Mouse (Mus musculus) forebrain, embryonic 12.5 days (tissue): ENCODE results near the gene Clec18a. TPM values are rescaled to one million over a fixed set of nuclear protein-coding genes. Genes with fewer than 3 reads are reported as not detected.
"Not testable (repeated sequence)": the region's sequence is repeated elsewhere in the genome, so short reads cannot be mapped to it uniquely, and the experiment has no call there.

Experiments
- ATAC-seq: fragments of 200-750 bp; cut with Nextera tagmentation; 2 replicates; pipeline ENCODE4 v1.8.0; 2017; ENCODE audit warnings: moderate TSS enrichment; ENCODE audit not compliant: low FRiP score
- H3K27ac ChIP-seq: fragments of 300-500 bp; sonication (generic); 2 replicates; pipeline ENCODE4 v1.5.1; 2016; ENCODE audit warnings: mild to moderate bottlenecking
- H3K27me3 ChIP-seq: fragments of 300-500 bp; sonication (generic); 2 replicates; pipeline ENCODE4 v1.6.1; 2016; ENCODE audit warnings: mild to moderate bottlenecking
- H3K36me3 ChIP-seq: fragments of 300-500 bp; sonication (generic); replicated peaks from 2 replicates; pipeline ENCODE4 v1.6.1; 2016; ENCODE audit warnings: mild to moderate bottlenecking
- H3K4me1 ChIP-seq: fragments of 300-500 bp; sonication (generic); 2 replicates; pipeline ENCODE4 v1.6.1; 2016
- H3K4me2 ChIP-seq: fragments of 300-500 bp; sonication (generic); 2 replicates; pipeline ENCODE4 v1.6.1; 2016; ENCODE audit warnings: mild to moderate bottlenecking, moderate library complexity
- H3K4me3 ChIP-seq: fragments of 300-500 bp; sonication (generic); replicated peaks from 2 replicates; pipeline ENCODE4 v1.5.1; 2016; ENCODE audit warnings: mild to moderate bottlenecking
- H3K9ac ChIP-seq: fragments of 300-500 bp; sonication (generic); 2 replicates; pipeline ENCODE4 v1.6.1; 2016; ENCODE audit warnings: mild to moderate bottlenecking
- H3K9me3 ChIP-seq: fragments of 300-500 bp; sonication (generic); 2 replicates; pipeline ENCODE4 v1.6.1; 2016
- WGBS: fragments of 180-500 bp; shearing (Covaris S2); methylation state at CpG from one replicate; pipeline ENCODE4 v1.1.7; 2016; 5-methylcytosine and 5-hydroxymethylcytosine counted together
- polyA plus RNA-seq: library from polyadenylated mRNA; unstranded; fragments of >200 nt; fragmentation: Nextera tagmentation; extraction: Ambion mirVana; gene quantifications from 2 replicates; pipeline ENCODE4 v1.2.1, GENCODE M21; 2016

The Clec18a gene
- polyA plus RNA-seq, 1 experiment from 2014 or later = 0.43 TPM

DNA sequence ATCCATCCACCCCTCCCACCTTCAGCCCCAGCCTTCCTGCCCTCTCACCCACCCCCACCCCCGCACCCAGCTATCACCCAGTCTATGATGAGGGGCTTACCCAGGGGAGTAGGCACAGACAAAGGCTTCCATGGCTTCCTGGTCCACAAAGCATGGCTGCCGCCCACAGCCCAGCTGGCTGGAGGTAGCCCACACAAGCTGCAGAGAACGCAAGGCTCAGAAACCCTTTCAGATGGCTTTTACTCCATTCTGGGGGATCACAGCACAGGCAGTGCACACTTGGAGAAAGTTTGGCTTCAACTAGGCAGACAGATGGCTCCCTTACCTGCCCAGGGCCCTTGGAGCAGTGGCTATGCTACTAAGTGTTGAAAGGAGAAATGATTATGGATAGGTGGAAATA is 16.3 kb downstream of the Clec18a start:
- H3K27ac ChIP-seq = no peak overlapping the region
- no peak for ATAC-seq
- peaks cover 6% of the 10 kb centered on the region for H3K4me1 ChIP-seq
- H3K36me3 ChIP-seq = no peaks in the 10 kb centered on the region
- H3K4me2 ChIP-seq = no peak overlapping the region
- no peaks in the 10 kb centered on the region for H3K9me3 ChIP-seq
- 76% methylated on average over 3 of the region's 3 CpGs for WGBS
- H3K27me3 ChIP-seq = no peaks in the 10 kb centered on the region
- H3K9ac ChIP-seq = no peak overlapping the region
- no peak overlapping the region for H3K4me3 ChIP-seq

DNA sequence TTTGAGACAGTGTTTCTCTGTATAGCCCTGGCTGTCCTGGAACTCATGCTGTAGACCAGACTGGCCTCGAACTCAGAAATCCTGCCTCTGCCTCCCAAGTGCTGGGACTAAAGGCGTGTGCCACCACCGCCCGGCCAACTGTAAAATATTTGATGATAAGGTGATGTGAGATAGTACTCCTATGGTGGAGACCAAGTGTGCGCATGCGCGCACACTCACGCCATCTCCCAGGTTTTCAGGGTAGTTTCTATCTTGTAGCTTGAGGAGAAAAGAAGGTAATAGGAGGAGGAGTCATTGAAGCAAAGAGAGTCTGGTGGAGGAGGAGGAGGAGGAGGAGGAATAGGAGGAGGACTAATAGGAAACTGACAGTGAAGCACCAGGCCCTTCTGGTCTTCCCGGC is 23.6 kb downstream of the Clec18a start:
- H3K27ac ChIP-seq, H3K4me3 ChIP-seq, H3K4me1 ChIP-seq, H3K4me2 ChIP-seq, H3K36me3 ChIP-seq, ATAC-seq, H3K9me3 ChIP-seq, H3K9ac ChIP-seq, H3K27me3 ChIP-seq: not testable (repeated sequence)
- 94% methylated on average over 9 of the region's 9 CpGs for WGBS

DNA sequence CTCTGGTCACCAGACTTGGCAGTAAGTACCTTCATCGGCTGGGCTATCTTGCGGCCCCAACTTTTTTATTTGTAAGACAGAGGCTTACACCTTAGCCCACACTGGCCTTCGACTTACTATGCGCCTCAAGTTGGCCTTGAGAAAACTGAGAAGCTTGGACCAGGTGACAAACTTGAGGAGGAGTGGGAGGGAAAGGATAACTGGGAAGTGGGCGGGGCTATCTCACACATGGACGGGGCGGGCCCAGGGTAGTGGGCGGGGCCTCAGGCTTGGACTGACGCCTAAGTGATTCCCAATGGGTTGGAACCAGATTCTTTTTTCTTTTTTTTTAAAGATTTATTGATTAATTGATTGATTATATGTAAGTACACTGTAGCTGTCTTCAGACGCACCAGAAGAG is 24.8 kb downstream of the Clec18a start:
- Histone ChIP-seq H3K9ac (no peak overlapping the region), H3K4me3 (no peak overlapping the region), H3K4me2 (no peak overlapping the region), H3K9me3 (no peaks in the 10 kb centered on the region), H3K36me3 (no peaks in the 10 kb centered on the region), H3K27ac (no peak overlapping the region), H3K27me3 (peaks cover 5% of the 10 kb centered on the region; the same call in 1 of the 2 replicates), H3K4me1 (0 out of 2 replicates have a peak, but pooled peaks cover 2% of the 10 kb centered on the region)
- no peak for ATAC-seq
- 29% methylated on average over 10 of the region's 10 CpGs for WGBS

DNA sequence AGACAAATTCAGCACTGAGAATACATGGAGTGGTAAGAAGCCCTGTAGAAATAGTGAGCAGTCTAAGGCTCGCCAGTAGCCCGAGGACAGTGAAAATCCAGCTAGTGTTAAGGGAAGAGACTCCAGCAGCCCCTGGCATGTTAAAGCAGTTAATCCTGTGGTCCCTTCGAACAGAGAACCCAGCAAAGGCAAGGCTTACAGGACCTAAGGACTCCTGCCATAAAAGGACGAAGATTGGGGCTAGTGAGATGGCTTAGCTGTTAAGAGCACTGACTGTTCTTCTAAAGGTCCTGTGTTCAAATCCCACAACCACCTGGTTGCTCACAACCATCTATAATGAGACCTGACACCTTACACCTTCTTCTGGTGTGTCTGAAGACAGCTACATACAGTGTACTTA is 25.9 kb downstream of the Clec18a start:
- H3K4me1 ChIP-seq = peaks cover 5% of the 10 kb centered on the region
- no peak for ATAC-seq
- H3K4me2 ChIP-seq = no peak overlapping the region
- H3K9ac ChIP-seq = no peak overlapping the region
- no peak overlapping the region for H3K4me3 ChIP-seq
- no peaks in the 10 kb centered on the region for H3K36me3 ChIP-seq
- H3K27me3 ChIP-seq = peaks cover 5% of the 10 kb centered on the region; the same call in 1 of the 2 replicates
- 75% methylated on average over 4 of the region's 4 CpGs for WGBS
- no peak overlapping the region for H3K27ac ChIP-seq
- no peaks in the 10 kb centered on the region for H3K9me3 ChIP-seq

DNA sequence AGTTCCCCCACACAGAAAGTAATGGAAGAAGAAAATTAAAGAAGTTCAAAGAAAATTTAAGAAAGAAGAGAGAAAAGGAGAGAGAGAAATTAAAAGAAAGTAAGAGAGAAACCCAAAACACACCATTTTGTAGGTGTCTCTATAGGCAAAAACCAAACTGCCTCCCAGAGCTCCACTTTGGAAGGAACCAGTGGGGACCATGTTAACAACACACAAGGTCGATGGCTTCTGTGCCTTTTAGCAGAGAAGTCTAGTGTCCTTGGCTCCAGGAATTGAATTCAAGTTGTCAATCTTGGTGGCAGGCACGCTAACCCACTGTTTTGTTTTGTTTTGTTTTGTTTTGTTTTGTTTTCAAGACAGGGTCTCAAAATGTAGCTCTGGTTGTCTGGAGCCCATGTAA is 29.3 kb downstream of the Clec18a start:
- Histone ChIP-seq H3K36me3 (peaks cover 4% of the 10 kb centered on the region; the same call in 1 of the 2 replicates), H3K27me3 (peaks cover 5% of the 10 kb centered on the region; the same call in 1 of the 2 replicates), H3K9me3 (no peaks in the 10 kb centered on the region), H3K4me2 (peak overlapping the region; percentile 71), H3K27ac (0 out of 2 replicates have a peak overlapping the region, but pooled peaks have one; percentile 14), H3K4me1 (peaks cover 11% of the 10 kb centered on the region), H3K9ac (no peak overlapping the region), H3K4me3 (no peak overlapping the region)
- ATAC-seq = no peak
- WGBS = 39% methylated on average over 2 of the region's 2 CpGs

DNA sequence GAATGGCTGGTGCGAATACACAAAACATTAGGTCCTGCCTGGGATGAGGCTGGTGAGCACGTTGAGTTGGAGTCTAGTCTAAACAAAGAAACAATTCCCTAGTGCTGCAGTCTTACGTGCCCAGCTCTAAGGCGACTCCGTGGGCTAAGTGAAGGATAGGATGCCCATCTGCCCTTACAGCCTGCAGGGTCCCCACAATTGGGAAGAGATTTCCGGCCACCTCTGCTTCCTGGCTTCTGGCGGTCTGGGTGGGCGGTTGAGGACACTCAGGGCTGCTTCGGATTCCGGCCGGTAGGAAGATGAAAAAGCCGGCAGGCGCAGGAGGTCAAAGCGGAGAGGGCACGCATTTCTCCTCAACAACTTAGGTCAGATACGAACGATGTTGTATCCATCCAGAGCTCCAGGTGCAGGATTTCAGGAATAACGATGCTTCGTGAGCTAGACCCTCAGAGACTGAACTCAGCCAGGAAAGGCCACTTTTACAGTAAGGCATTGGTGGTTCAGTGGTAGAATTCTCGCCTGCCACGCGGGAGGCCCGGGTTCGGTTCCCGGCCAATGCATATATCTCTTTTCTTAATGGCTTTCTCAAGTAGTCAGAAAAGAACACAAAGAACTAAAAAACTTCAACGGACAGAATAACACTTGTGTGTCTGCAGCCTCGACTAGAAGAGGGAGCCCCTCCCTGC is 30.0 kb downstream of the Clec18a start:
- Histone ChIP-seq H3K36me3 (peaks cover 10% of the 10 kb centered on the region; the same call in 1 of the 2 replicates), H3K4me2 (peak overlapping the region; percentile 71), H3K9ac (peak overlapping the region; percentile 65), H3K4me3 (peak overlapping the region; percentile 58), H3K9me3 (no peaks in the 10 kb centered on the region), H3K27ac (peak overlapping the region; percentile 84), H3K27me3 (peaks cover 5% of the 10 kb centered on the region; the same call in 1 of the 2 replicates), H3K4me1 (peaks cover 17% of the 10 kb centered on the region)
- WGBS = under 1% methylated on average over 27 of the region's 27 CpGs
- peak; percentile 87 for ATAC-seq

DNA sequence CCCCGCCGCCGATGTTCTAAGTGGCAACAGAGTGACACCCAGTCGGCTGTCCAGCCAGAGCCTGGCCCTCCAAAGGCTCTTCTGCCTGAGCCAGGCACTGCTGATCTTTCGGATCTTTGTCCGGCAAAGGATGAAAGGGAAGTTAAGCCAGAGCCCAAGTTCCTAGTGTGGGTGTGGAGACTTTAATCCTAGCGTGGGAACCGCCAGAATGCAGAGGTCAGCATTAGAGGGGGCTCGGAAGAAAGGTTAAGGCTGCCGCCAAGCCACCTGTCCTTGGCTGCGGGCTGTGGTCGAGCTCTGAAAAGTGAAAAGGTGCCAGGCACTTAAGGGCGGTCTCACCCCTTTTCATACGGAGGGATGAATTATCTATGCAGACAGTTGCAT is 30.5 kb downstream of the Clec18a start:
- peak overlapping the region; percentile 58 for H3K4me3 ChIP-seq
- peaks cover 5% of the 10 kb centered on the region; the same call in 1 of the 2 replicates for H3K27me3 ChIP-seq
- peak overlapping the region; percentile 84 for H3K27ac ChIP-seq
- H3K4me1 ChIP-seq = peaks cover 23% of the 10 kb centered on the region
- H3K36me3 ChIP-seq = peaks cover 10% of the 10 kb centered on the region; the same call in 1 of the 2 replicates
- H3K9me3 ChIP-seq = no peaks in the 10 kb centered on the region
- H3K4me2 ChIP-seq = peak overlapping the region; percentile 71
- under 1% methylated on average over 14 of the region's 14 CpGs for WGBS
- 0 out of 2 replicates have a peak, but pooled peaks have one; percentile 2 for ATAC-seq
- H3K9ac ChIP-seq = peak overlapping the region; percentile 65

DNA sequence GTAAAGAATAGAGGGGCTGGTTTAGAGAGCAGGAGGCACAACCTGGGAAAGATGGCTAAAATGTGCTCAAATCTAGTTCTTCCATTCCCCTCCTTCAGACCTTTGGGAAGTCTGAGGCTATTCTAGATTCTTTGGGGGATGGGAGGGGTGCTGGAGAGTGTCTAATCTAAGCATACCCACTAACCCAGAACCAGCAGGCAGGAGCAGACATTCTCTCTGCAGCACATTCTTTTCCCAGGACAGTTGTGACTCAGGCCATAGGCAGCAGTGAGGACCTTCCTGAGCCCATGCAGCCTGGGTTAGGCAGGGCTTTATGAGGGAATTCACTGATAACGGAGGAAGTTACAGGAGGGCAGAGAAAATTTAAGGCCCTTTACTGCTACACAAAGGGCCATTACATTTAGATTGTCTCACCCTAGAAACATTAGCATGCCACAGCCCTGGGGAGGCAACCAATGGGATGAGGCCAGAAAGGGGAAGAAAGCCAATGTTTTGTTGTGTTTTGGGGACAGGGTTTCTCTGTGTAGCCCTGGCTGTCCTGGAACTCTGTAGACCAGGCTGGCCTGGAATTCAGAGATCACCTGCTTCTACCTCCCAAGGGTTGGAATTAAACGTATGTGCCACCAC is 33.2 kb downstream of the Clec18a start:
- Histone ChIP-seq H3K9me3 (no peaks in the 10 kb centered on the region), H3K27me3 (no peaks in the 10 kb centered on the region; the same call in 1 of the 2 replicates), H3K4me3 (no peak overlapping the region), H3K9ac (no peak overlapping the region), H3K4me1 (peaks cover 23% of the 10 kb centered on the region), H3K4me2 (no peak overlapping the region), H3K36me3 (peaks cover 28% of the 10 kb centered on the region), H3K27ac (no peak overlapping the region)
- WGBS = 68% methylated on average over 2 of the region's 2 CpGs
- ATAC-seq = no peak

DNA sequence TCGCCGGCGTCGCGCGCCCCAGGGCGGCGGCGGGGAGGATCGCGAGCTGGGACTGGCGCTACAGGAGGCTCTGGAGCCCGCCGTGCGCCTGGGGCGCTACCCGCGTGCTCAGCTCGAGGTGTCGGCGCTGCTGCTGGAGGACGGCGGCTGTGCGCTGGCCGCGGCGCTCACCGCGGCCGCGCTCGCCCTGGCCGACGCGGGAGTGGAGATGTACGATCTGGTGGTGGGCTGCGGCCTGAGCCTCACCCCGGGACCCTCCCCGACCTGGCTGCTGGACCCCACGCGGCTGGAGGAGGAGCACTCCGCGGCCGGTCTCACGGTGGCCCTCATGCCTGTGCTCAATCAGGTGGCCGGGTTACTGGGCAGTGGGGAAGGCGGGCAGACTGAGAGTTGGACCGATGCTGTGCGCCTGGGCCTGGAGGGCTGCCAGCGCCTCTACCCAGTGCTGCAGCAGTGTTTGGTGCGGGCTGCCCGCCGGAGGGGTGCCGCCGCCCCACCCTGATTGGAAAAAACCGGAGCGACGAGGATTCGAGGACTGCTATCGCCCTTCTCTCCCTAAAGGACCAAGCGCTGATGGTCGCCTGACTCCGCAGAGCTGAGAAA is 35.4 kb downstream of the Clec18a start:
- peak overlapping the region; percentile 80 for H3K27ac ChIP-seq
- H3K27me3 ChIP-seq = no peaks in the 10 kb centered on the region; the same call in 1 of the 2 replicates
- peaks cover 51% of the 10 kb centered on the region for H3K36me3 ChIP-seq
- peak overlapping the region; percentile 94 for H3K9ac ChIP-seq
- ATAC-seq = peak; percentile 59
- peak overlapping the region; percentile 99 for H3K4me3 ChIP-seq
- WGBS = 1% methylated on average over 63 of the region's 63 CpGs
- H3K4me2 ChIP-seq = peak overlapping the region; percentile 99
- no peaks in the 10 kb centered on the region for H3K9me3 ChIP-seq
- H3K4me1 ChIP-seq = peaks cover 21% of the 10 kb centered on the region

DNA sequence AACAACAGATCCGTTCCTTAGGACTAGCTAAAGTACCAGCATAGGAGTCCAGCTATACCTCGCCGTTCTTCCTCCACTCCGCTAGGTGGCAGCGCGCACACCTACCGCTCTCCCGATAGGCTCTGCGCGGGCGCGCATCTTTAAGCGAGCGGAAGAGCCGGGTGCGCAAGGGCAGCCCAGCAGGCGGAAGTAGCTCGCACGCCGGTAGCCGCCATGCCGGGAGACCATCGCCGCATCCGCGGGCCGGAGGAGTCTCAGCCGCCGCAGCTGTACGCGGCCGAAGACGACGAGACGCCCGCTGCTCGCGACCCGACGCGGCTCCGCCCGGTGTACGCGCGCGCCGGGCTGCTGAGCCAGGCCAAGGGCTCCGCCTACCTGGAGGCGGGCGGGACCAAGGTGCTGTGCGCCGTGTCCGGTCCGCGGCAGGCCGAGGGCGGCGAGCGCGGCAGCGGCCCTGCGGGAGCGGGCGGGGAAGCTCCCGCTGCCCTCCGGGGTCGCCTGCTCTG is 36.0 kb downstream of the Clec18a start, which contains the start of gene Exosc6:
TSS of gene Exosc6 (plus strand) at position 182 of the 506 bp plus-strand sequence.
- H3K27me3 ChIP-seq = no peaks in the 10 kb centered on the region; the same call in 1 of the 2 replicates
- ATAC-seq = peak; percentile 94

DNA sequence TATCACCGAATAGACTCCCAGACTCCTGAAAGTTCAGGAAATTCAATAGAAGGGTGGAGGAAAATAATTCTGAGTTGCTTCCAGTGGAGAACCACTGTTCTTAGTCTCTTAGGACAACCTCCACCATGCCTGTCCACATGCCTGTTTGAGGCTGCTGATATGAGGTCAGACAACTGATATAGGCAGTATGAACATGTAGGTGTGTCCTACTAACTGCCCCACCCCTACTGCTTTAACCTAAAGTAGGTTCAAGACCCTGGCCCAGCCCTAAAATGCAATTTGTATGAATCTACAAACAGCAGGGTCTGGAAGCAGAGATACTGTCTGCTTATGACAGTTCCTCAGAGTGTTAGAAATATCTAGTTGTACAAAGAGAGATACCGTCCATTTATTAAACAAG is 36.6 kb downstream of the Clec18a start:
- ATAC-seq = peak; percentile 40; the same call in 1 of the 2 replicates
- H3K36me3 ChIP-seq = peaks cover 62% of the 10 kb centered on the region

More for the DNA sequence above, 36.0 kb downstream of the Clec18a start, which contains the start of gene Exosc6:
- H3K4me2 ChIP-seq = peak within 1 kb of the TSS; percentile 99
- peaks cover 56% of the 10 kb centered on the region for H3K36me3 ChIP-seq
- peak within 1 kb of the TSS; percentile 94 for H3K9ac ChIP-seq
- no peaks in the 10 kb centered on the region for H3K9me3 ChIP-seq
- H3K4me3 ChIP-seq = peak within 1 kb of the TSS; percentile 99
- under 1% methylated on average over 68 of the region's 68 CpGs for WGBS
- H3K4me1 ChIP-seq = peaks cover 17% of the 10 kb centered on the region
- H3K27ac ChIP-seq = peak within 1 kb of the TSS; percentile 80

More for the DNA sequence above, 36.6 kb downstream of the Clec18a start:
- Histone ChIP-seq H3K9ac (no peak overlapping the region), H3K27me3 (no peaks in the 10 kb centered on the region; the same call in 1 of the 2 replicates), H3K4me3 (peak overlapping the region; percentile 99), H3K9me3 (no peaks in the 10 kb centered on the region), H3K4me2 (no peak overlapping the region), H3K27ac (no peak overlapping the region), H3K4me1 (peaks cover 13% of the 10 kb centered on the region)
- 73% methylated on average over 2 of the region's 2 CpGs for WGBS
